In the genomic region with DNA sequence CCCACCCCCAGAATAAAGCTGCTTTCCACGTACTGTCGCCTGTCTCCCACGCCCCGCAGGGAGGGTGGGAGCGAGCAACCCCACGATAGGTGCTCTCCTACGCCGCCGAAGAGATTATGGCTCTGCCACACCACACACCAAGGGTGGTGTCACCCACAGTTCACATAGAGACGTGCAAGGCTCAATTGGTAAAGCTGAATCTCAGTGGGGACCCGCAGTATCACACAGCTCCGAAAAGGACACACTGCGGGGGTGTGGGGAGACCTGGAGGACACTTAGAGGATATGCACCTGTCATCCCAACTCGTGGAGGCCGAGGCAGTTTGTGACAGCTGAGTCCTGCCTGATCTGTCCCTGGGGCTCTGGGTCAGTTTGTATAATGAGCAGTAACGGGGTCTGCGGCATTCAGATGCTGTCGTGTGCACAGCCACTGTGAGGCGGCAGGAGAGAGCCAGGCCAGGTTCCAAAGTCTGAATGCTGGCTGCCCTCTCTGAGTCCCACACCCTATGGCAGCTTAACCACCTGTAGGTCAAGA, we compare ENCODE assay signal across 9 mouse cellular contexts. TPM values are rescaled to one million over a fixed set of nuclear protein-coding genes. Genes with fewer than 3 reads are reported as not detected.
DNase-seq lines count a peak whose midpoint lies in the region; ATAC-seq and TF ChIP-seq lines count a peak whose summit lies in the region.
"Had no signal": no experiment of that assay in that cellular context is flagged by ENCODE, and none has a peak within 500 bp of the region (broad histone marks: within the 10 kb centered on the region; RNA-seq: fewer than 3 reads in every experiment).

No protein-coding gene starts in this region.

- peaks cover 23% of the 10 kb centered on the region for H3K4me1 ChIP-seq in forebrain, embryonic 13.5 days
- H3K4me1 ChIP-seq in intestine, postnatal 0 days (replicated peaks; ENCODE audit: control insufficient read depth, insufficient read depth, low read length), result peaks cover 15% of the 10 kb centered on the region
- H3K4me1 ChIP-seq in midbrain, embryonic 11.5 days (ENCODE audit: control insufficient read depth, insufficient read depth, low read length), result peaks cover 15% of the 10 kb centered on the region

- H3K27me3 ChIP-seq in forebrain, embryonic 13.5 days, result peaks cover 41% of the 10 kb centered on the region
- H3K27me3 ChIP-seq in intestine, postnatal 0 days (replicated peaks; ENCODE audit: control insufficient read depth, insufficient read depth, low read length), result no peaks in the 10 kb centered on the region
- peaks cover 21% of the 10 kb centered on the region for H3K27me3 ChIP-seq in midbrain, embryonic 11.5 days (ENCODE audit: control insufficient read depth, insufficient read depth, low read length)

- 2% methylated on average over 19 of the region's 19 CpGs for WGBS in forebrain, embryonic 13.5 days
- 5% methylated on average over 19 of the region's 19 CpGs for WGBS in intestine, postnatal 0 days
- 6% methylated on average over 19 of the region's 19 CpGs for WGBS in midbrain, embryonic 11.5 days

- H3K4me3 ChIP-seq in forebrain, embryonic 13.5 days, result peak overlapping the region; percentile 63
- peak overlapping the region; percentile 55 for H3K4me3 ChIP-seq in intestine, postnatal 0 days (ENCODE audit: low read depth, low read length)
- H3K4me3 ChIP-seq in midbrain, embryonic 11.5 days (ENCODE audit: low read depth, low read length), result peak overlapping the region; percentile 62

- DNase-seq in frontal cortex, postnatal 10 days (ENCODE audit: low spot score in 2 of 2), result no peak
- peak; percentile 46 for DNase-seq in ZHBTc4 (ENCODE audit: low read depth, low spot score)
- peak; percentile 92 for DNase-seq in midbrain, embryonic 11.5 days (ENCODE audit: low spot score, missing footprints)

- H3K9me3 ChIP-seq in forebrain, embryonic 13.5 days (replicated peaks), result no peaks in the 10 kb centered on the region
- H3K9me3 ChIP-seq in intestine, postnatal 0 days (ENCODE audit: control insufficient read depth), result no peaks in the 10 kb centered on the region
- H3K9me3 ChIP-seq in midbrain, embryonic 11.5 days (ENCODE audit: control insufficient read depth, low read length), result no peaks in the 10 kb centered on the region

- peak overlapping the region; percentile 81 for H3K9ac ChIP-seq in forebrain, embryonic 13.5 days
- H3K9ac ChIP-seq in intestine, postnatal 0 days (ENCODE audit: low read depth, low read length), result peak overlapping the region; percentile 73; the same call in 1 of the 2 replicates
- H3K9ac ChIP-seq in midbrain, embryonic 11.5 days (ENCODE audit: low read length), result peak overlapping the region; percentile 86

- peak overlapping the region; percentile 94 for H3K27ac ChIP-seq in forebrain, embryonic 13.5 days
- peak overlapping the region; percentile 75 for H3K27ac ChIP-seq in intestine, postnatal 0 days (ENCODE audit: low read depth, low read length)
- peak overlapping the region; percentile 77 for H3K27ac ChIP-seq in midbrain, embryonic 11.5 days (ENCODE audit: low read depth, low read length)

- H3K36me3 ChIP-seq in forebrain, embryonic 13.5 days (ENCODE audit: poor library complexity, severe bottlenecking), result peaks cover 22% of the 10 kb centered on the region
- H3K36me3 ChIP-seq in intestine, postnatal 0 days (ENCODE audit: control insufficient read depth, insufficient read depth), result peaks cover 19% of the 10 kb centered on the region; the same call in 1 of the 2 replicates
- peaks cover 2% of the 10 kb centered on the region; the same call in 1 of the 2 replicates for H3K36me3 ChIP-seq in midbrain, embryonic 11.5 days (ENCODE audit: control insufficient read depth, insufficient read depth, low read length)

- ATAC-seq in frontal cortex, adult (ENCODE audit: low TSS enrichment), result peak; percentile 39
- peak; percentile 8 for ATAC-seq in forebrain, embryonic 13.5 days
- peak; percentile 29 for ATAC-seq in intestine, postnatal 0 days
- ATAC-seq in midbrain, embryonic 11.5 days (ENCODE audit: low FRiP score), result peak; percentile 54
- no peak for ATAC-seq in erythroid progenitor cell, adult 5-6 weeks (replicated peaks; ENCODE audit: low FRiP score, poor library complexity, severe bottlenecking)
- no peak for ATAC-seq in CD4-positive, CD25-positive, alpha-beta regulatory T cell, adult 4 months

- peak overlapping the region; percentile 96 for H3K4me2 ChIP-seq in forebrain, embryonic 13.5 days
- H3K4me2 ChIP-seq in intestine, postnatal 0 days (replicated peaks; ENCODE audit: low read depth), result peak overlapping the region; percentile 87
- H3K4me2 ChIP-seq in midbrain, embryonic 11.5 days, result peak overlapping the region; percentile 95

- TF ChIP-seq CTCF in intestine, postnatal 0 days (IDR thresholded peaks at IDR 0.05; ENCODE audit: low read depth), result peak; percentile 32; the same call in 1 of the 2 replicates

RNA-seq across cellular contexts. Expression of gene Nmrk2, which starts 8.8 kb away (rescaled TPM):
- polyA plus RNA-seq in forebrain, embryonic 13.5 days (2015; fragmentation: Nextera tagmentation; extraction: Ambion mirVana), result not detected in 2 replicates
- 0.08 and 0.10 TPM in 2 replicates for polyA plus RNA-seq in intestine, postnatal 0 days (2015; fragmentation: Nextera tagmentation; extraction: Ambion mirVana)
- not detected in 2 replicates for polyA plus RNA-seq in midbrain, embryonic 11.5 days (2014; fragmentation: Nextera tagmentation; extraction: Ambion mirVana)
- not detected in 2 replicates for total RNA-seq in erythroid progenitor cell, adult 5-6 weeks (2015; ENCODE audit: low replicate concordance)
- not detected in 2 replicates for total RNA-seq in erythroid progenitor cell, adult 5-6 weeks (2017; ENCODE audit: low replicate concordance)
- polyA plus RNA-seq in CD4-positive, CD25-positive, alpha-beta regulatory T cell, adult 4 months (2017; shearing (Covaris generic)), result under 1 TPM; 0.31 to 0.44 TPM
- total RNA-seq: hematopoietic stem cell, adult 5-6 weeks had no signal

RNA-seq across cellular contexts. Expression of gene 4930442H23Rik, which starts 9.4 kb away (rescaled TPM):
- polyA plus RNA-seq in forebrain, embryonic 13.5 days (2015; fragmentation: Nextera tagmentation; extraction: Ambion mirVana), result not detected in 2 replicates
- 0.12 TPM in 2 replicates for polyA plus RNA-seq in intestine, postnatal 0 days (2015; fragmentation: Nextera tagmentation; extraction: Ambion mirVana)
- polyA plus RNA-seq in midbrain, embryonic 11.5 days (2014; fragmentation: Nextera tagmentation; extraction: Ambion mirVana), result not detected in 2 replicates
- total RNA-seq in erythroid progenitor cell, adult 5-6 weeks (2015; ENCODE audit: low replicate concordance), result not detected in 2 replicates
- not detected in 2 replicates for total RNA-seq in erythroid progenitor cell, adult 5-6 weeks (2017; ENCODE audit: low replicate concordance)
- polyA plus RNA-seq in CD4-positive, CD25-positive, alpha-beta regulatory T cell, adult 4 months (2017; shearing (Covaris generic)), result not detected
- total RNA-seq: hematopoietic stem cell, adult 5-6 weeks had no signal

RNA-seq across cellular contexts. Expression of gene Dapk3, which starts 10.2 kb away (rescaled TPM):
- 43.5 and 47.7 TPM in 2 replicates for polyA plus RNA-seq in forebrain, embryonic 13.5 days (2015; fragmentation: Nextera tagmentation; extraction: Ambion mirVana)
- polyA plus RNA-seq in intestine, postnatal 0 days (2015; fragmentation: Nextera tagmentation; extraction: Ambion mirVana), result 50.5 and 53.4 TPM in 2 replicates
- 49.7 and 50.6 TPM in 2 replicates for polyA plus RNA-seq in midbrain, embryonic 11.5 days (2014; fragmentation: Nextera tagmentation; extraction: Ambion mirVana)
- total RNA-seq in erythroid progenitor cell, adult 5-6 weeks (2015; ENCODE audit: low replicate concordance), result 5.0 and 5.4 TPM in 2 replicates
- total RNA-seq in erythroid progenitor cell, adult 5-6 weeks (2017; ENCODE audit: low replicate concordance), result 6.4 and 9.4 TPM in 2 replicates
- polyA plus RNA-seq in CD4-positive, CD25-positive, alpha-beta regulatory T cell, adult 4 months (2017; shearing (Covaris generic)), result 1 to 10 TPM; 1.3 to 2.6 TPM

RNA-seq across cellular contexts. Expression of gene Eef2, which starts 16.6 kb away (rescaled TPM):
- polyA plus RNA-seq in forebrain, embryonic 13.5 days (2015; fragmentation: Nextera tagmentation; extraction: Ambion mirVana), result 555 and 583 TPM in 2 replicates
- 286 and 316 TPM in 2 replicates for polyA plus RNA-seq in intestine, postnatal 0 days (2015; fragmentation: Nextera tagmentation; extraction: Ambion mirVana)
- 398 and 422 TPM in 2 replicates for polyA plus RNA-seq in midbrain, embryonic 11.5 days (2014; fragmentation: Nextera tagmentation; extraction: Ambion mirVana)
- 267 and 296 TPM in 2 replicates for total RNA-seq in erythroid progenitor cell, adult 5-6 weeks (2015; ENCODE audit: low replicate concordance)
- 399 and 622 TPM in 2 replicates for total RNA-seq in erythroid progenitor cell, adult 5-6 weeks (2017; ENCODE audit: low replicate concordance)
- 1,000 to 10,000 TPM in 1 of 2 experiments, 100 to 1,000 TPM in 1; 934 to 1,665 TPM for polyA plus RNA-seq in CD4-positive, CD25-positive, alpha-beta regulatory T cell, adult 4 months (2017; shearing (Covaris generic))

RNA-seq across cellular contexts. Expression of gene Pias4, which starts 25.3 kb away (rescaled TPM):
- 54.2 and 57.0 TPM in 2 replicates for polyA plus RNA-seq in forebrain, embryonic 13.5 days (2015; fragmentation: Nextera tagmentation; extraction: Ambion mirVana)
- 32.8 and 36.5 TPM in 2 replicates for polyA plus RNA-seq in intestine, postnatal 0 days (2015; fragmentation: Nextera tagmentation; extraction: Ambion mirVana)
- 42.1 and 46.5 TPM in 2 replicates for polyA plus RNA-seq in midbrain, embryonic 11.5 days (2014; fragmentation: Nextera tagmentation; extraction: Ambion mirVana)
- 24.1 and 27.2 TPM in 2 replicates for total RNA-seq in erythroid progenitor cell, adult 5-6 weeks (2015; ENCODE audit: low replicate concordance)
- 15.3 and 46.0 TPM in 2 replicates for total RNA-seq in erythroid progenitor cell, adult 5-6 weeks (2017; ENCODE audit: low replicate concordance)
- 10 to 100 TPM; 17.1 to 20.0 TPM for polyA plus RNA-seq in CD4-positive, CD25-positive, alpha-beta regulatory T cell, adult 4 months (2017; shearing (Covaris generic))

Comparison
In these comparisons a context has a peak if more than half of its experiments do, and no peak if none do; other contexts are left out.
1. ATAC-seq: peak in frontal cortex, adult (single experiment), forebrain, embryonic 13.5 days (single experiment), intestine, postnatal 0 days (single experiment) and midbrain, embryonic 11.5 days (single experiment); none in erythroid progenitor cell, adult 5-6 weeks (single experiment) and CD4-positive, CD25-positive, alpha-beta regulatory T cell, adult 4 months (single experiment).
2. DNase-seq: peak in ZHBTc4 (single experiment) and midbrain, embryonic 11.5 days (single experiment); none in frontal cortex, postnatal 10 days (0 of 2).
3. RNA of gene Dapk3, which starts 10.2 kb away (polyA plus RNA-seq): 50.5 to 53.4 TPM in intestine, postnatal 0 days, 49.7 to 50.6 TPM in midbrain, embryonic 11.5 days and 43.5 to 47.7 TPM in forebrain, embryonic 13.5 days; 1.3 to 2.6 TPM in CD4-positive, CD25-positive, alpha-beta regulatory T cell, adult 4 months; every median in the first group is over 10 times any median in the second.
4. Peak in every context shown above with its lines, with median percentiles within 50 percentile points of each other: H3K27ac ChIP-seq, H3K4me2 ChIP-seq, H3K4me3 ChIP-seq and H3K9ac ChIP-seq.